Mouse (Mus musculus): ENCODE data around the gene Ssh1. TPM values are rescaled to one million over a fixed set of nuclear protein-coding genes. Genes with fewer than 3 reads are reported as not detected.

The Ssh1 gene
- polyA plus RNA-seq, 1 experiment, result 3.3 TPM

- Histone ChIP-seq H3K27me3 (ENCODE audit: control insufficient read depth) (no peaks in the 10 kb centered on the region), H3K36me3 (ENCODE audit: control insufficient read depth) (peaks cover 100% of the 10 kb centered on the region), H3K4me3 (replicated peaks) (no peak overlapping the region), H3K4me1 (ENCODE audit: control insufficient read depth) (peaks cover 43% of the 10 kb centered on the region), H3K9me3 (ENCODE audit: control insufficient read depth, low read length) (no peaks in the 10 kb centered on the region)
- no peak for TF ChIP-seq TAL1 (IDR thresholded peaks at IDR 0.05; ENCODE audit: low read length)
- no peak for TF ChIP-seq GATA1 (IDR thresholded peaks at IDR 0.05; ENCODE audit: low read length)
Measured at GRCm38 (mm10) chr5:113950133-113950532, 43.6 kb downstream of the Ssh1 start.

GRCm38 (mm10) chr5:113947280-113947679 is 46.4 kb downstream of the Ssh1 start:
- no peak for TF ChIP-seq TAL1 (IDR thresholded peaks at IDR 0.05; ENCODE audit: low read length)
- Histone ChIP-seq H3K4me1 (ENCODE audit: control insufficient read depth) (peaks cover 26% of the 10 kb centered on the region), H3K4me3 (replicated peaks) (no peak overlapping the region), H3K27me3 (ENCODE audit: control insufficient read depth) (no peaks in the 10 kb centered on the region), H3K9me3 (ENCODE audit: control insufficient read depth, low read length) (peaks cover 2% of the 10 kb centered on the region), H3K36me3 (ENCODE audit: control insufficient read depth) (peaks cover 100% of the 10 kb centered on the region)

DNA sequence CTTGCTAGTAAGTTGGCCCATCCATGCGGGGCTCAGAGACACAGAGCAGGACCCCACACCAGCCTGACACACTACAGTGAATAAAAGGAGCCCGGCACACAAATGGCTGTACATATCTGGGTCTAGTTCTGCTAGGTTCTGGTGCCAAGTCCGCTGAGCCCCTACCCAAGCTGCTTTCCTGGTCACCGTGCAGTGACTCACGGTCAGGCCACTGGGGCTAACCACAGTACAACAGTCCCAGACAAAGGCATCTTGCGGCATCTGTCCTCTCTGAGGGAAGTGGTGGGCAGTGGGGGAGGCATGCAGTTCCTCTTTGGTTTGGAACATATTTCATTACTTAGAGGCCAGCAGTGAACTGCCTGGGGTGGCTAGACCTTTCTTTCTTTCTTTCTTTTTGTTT is 48.6 kb downstream of the Ssh1 start:
- Histone ChIP-seq H3K4me1 (ENCODE audit: control insufficient read depth) (peaks cover 7% of the 10 kb centered on the region), H3K27me3 (ENCODE audit: control insufficient read depth) (no peaks in the 10 kb centered on the region), H3K4me3 (replicated peaks) (no peak overlapping the region), H3K9me3 (ENCODE audit: control insufficient read depth, low read length) (peaks cover 3% of the 10 kb centered on the region), H3K36me3 (ENCODE audit: control insufficient read depth) (peaks cover 100% of the 10 kb centered on the region)
- no peak for TF ChIP-seq GATA1 (IDR thresholded peaks at IDR 0.05; ENCODE audit: low read length)
- TF ChIP-seq TAL1 (IDR thresholded peaks at IDR 0.05; ENCODE audit: low read length), result no peak

DNA sequence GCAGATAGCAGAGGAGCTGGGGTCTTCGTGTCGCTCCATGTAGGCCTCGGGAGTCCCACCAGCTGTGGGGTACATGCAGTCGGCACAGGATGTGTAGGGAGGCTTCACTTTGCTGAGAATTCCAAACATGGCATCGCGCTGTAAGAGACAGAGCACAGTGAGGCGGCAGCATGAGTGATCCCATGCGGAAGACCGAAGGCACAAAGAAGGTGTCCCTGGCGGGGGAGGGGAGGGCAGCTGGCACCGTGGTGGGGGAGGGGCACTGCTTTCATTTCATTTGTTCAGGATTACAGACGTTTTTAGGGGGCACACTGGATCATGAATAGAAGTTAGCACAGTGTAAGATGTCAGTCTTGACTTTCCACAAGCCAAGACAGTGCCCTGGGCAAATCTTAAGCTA is 50.4 kb downstream of the Ssh1 start:
- Histone ChIP-seq H3K36me3 (ENCODE audit: control insufficient read depth) (peaks cover 99% of the 10 kb centered on the region), H3K27me3 (ENCODE audit: control insufficient read depth) (no peaks in the 10 kb centered on the region), H3K4me1 (ENCODE audit: control insufficient read depth) (peaks cover 5% of the 10 kb centered on the region), H3K9me3 (ENCODE audit: control insufficient read depth, low read length) (peaks cover 3% of the 10 kb centered on the region), H3K4me3 (replicated peaks) (no peak overlapping the region)
- no peak for TF ChIP-seq GATA1 (IDR thresholded peaks at IDR 0.05; ENCODE audit: low read length)
- TF ChIP-seq TAL1 (IDR thresholded peaks at IDR 0.05; ENCODE audit: low read length), result no peak

DNA sequence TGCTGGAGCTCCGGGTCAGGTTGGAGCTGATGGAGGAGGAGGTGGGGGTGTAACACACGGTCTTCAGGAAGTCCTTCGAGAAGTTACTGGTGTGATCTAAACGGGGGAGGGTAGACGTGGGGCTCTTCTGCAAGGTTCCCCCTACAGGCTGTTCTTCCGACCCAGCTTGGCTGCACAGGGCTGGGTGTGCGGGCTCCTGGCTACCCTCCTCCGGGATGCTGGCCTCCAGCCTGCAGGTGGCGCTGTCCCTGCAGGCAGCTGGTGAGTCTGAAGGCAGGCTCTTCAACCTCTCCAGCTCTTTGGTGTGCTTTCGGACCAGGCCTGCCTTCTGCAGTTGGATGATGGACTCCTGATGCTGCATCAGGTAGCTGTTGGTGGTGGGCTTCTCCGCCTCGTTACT is 51.1 kb downstream of the Ssh1 start:
- H3K9me3 ChIP-seq (ENCODE audit: control insufficient read depth, low read length), result peaks cover 3% of the 10 kb centered on the region

DNA sequence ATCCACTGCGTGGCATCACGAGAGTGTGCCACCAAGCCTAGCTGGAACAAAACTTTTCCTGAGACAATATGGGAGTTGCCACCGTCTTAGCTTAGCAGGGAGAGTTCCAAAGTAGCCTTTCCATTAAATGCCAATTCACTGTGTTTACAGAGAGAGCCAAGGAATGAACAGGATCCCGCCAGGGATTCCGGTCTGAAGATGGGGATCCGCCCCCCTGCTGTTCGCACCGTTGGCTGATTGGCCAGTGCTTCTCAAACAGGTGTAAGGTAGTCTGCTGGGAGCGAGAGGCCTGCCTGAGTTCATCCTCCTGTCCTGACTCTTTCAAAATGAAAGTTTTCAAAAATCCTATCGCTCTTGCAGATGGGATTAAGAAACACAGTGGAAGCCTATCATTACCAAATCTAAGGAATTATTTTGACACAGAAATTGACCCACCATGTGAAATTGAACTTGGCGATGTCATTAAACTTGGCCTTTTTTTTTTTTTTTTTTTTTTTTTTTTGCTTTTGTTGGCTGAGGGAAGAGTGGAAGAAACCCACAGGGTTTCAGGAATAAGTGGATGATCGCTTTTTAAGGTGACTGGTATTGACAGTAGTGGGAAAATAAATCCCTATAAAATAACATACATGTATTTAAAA is 54.3 kb downstream of the Ssh1 start:
- H3K4me1 ChIP-seq (ENCODE audit: control insufficient read depth), result peaks cover 13% of the 10 kb centered on the region
- no peaks in the 10 kb centered on the region for H3K27me3 ChIP-seq (ENCODE audit: control insufficient read depth)
- peaks cover 3% of the 10 kb centered on the region for H3K9me3 ChIP-seq (ENCODE audit: control insufficient read depth, low read length)
- H3K4me3 ChIP-seq (replicated peaks), result no peak overlapping the region
- peaks cover 71% of the 10 kb centered on the region for H3K36me3 ChIP-seq (ENCODE audit: control insufficient read depth)
- TF ChIP-seq GATA1 (IDR thresholded peaks at IDR 0.05; ENCODE audit: low read length), result no peak
- TF ChIP-seq TAL1 (IDR thresholded peaks at IDR 0.05; ENCODE audit: low read length), result no peak

More for the DNA sequence above, 51.1 kb downstream of the Ssh1 start:
- Histone ChIP-seq H3K27me3 (ENCODE audit: control insufficient read depth) (no peaks in the 10 kb centered on the region), H3K36me3 (ENCODE audit: control insufficient read depth) (peaks cover 99% of the 10 kb centered on the region), H3K4me3 (replicated peaks) (no peak overlapping the region), H3K4me1 (ENCODE audit: control insufficient read depth) (peaks cover 9% of the 10 kb centered on the region)
- TF ChIP-seq GATA1 (IDR thresholded peaks at IDR 0.05; ENCODE audit: low read length), result no peak
- no peak for TF ChIP-seq TAL1 (IDR thresholded peaks at IDR 0.05; ENCODE audit: low read length)

- TF ChIP-seq TAL1 (IDR thresholded peaks at IDR 0.05; ENCODE audit: low read length) (no peak), GATA1 (IDR thresholded peaks at IDR 0.05; ENCODE audit: low read length) (no peak)
- Histone ChIP-seq H3K27me3 (ENCODE audit: control insufficient read depth) (no peaks in the 10 kb centered on the region), H3K9me3 (ENCODE audit: control insufficient read depth, low read length) (peaks cover 3% of the 10 kb centered on the region), H3K4me3 (replicated peaks) (no peak overlapping the region), H3K36me3 (ENCODE audit: control insufficient read depth) (peaks cover 54% of the 10 kb centered on the region), H3K4me1 (ENCODE audit: control insufficient read depth) (peaks cover 21% of the 10 kb centered on the region)
Measured at GRCm38 (mm10) chr5:113937650-113938049, 56.0 kb downstream of the Ssh1 start.

DNA sequence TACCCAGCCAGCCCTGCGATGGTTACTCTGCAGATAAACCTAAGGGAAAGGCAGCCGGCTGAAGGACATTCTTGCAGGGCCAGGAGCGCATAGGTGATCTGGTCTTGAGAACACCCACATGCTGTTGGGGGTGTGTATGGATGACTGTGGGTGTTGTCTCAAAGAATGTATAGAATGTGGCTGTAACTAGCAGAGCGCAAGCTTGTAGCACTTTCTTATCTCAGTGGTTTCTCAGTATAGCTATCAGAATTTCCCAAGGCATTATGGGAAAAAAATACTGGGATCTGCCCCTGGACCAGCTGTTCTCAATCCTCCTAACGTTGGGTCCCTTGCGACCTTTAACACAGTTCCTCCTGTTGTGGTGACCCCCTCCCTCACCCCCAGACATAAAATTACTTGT is 59.8 kb downstream of the Ssh1 start:
- Histone ChIP-seq H3K27me3 (ENCODE audit: control insufficient read depth) (peaks cover 5% of the 10 kb centered on the region), H3K9me3 (ENCODE audit: control insufficient read depth, low read length) (peaks cover under 1% of the 10 kb centered on the region; the same call in 1 of the 2 replicates), H3K36me3 (ENCODE audit: control insufficient read depth) (peaks cover 17% of the 10 kb centered on the region), H3K4me1 (ENCODE audit: control insufficient read depth) (peaks cover 22% of the 10 kb centered on the region), H3K4me3 (replicated peaks) (no peak overlapping the region)
- TF ChIP-seq GATA1 (IDR thresholded peaks at IDR 0.05; ENCODE audit: low read length) (no peak), TAL1 (IDR thresholded peaks at IDR 0.05; ENCODE audit: low read length) (no peak)

DNA sequence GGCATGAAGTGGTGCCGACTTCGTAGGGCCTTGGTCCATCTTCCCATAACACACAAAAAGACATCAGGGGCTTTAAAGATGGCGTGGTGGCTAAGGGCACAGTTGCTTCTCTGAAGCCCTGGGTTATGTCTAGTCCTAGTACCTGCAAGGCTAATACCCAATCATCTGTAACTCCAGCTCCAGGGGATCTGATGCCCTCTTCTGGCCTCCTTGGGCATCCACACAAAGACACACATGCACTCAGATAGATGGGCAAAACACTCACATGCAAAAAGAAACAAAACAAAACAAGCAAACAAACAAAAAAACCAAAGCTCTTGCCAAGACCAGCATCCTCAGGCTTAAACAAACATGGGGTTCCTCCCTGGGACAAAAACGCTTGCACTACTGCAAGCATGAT is 60.2 kb downstream of the Ssh1 start:
- H3K36me3 ChIP-seq (ENCODE audit: control insufficient read depth), result peaks cover 13% of the 10 kb centered on the region
- peaks cover 22% of the 10 kb centered on the region for H3K4me1 ChIP-seq (ENCODE audit: control insufficient read depth)
- no peak overlapping the region for H3K4me3 ChIP-seq (replicated peaks)
- TF ChIP-seq TAL1 (IDR thresholded peaks at IDR 0.05; ENCODE audit: low read length) (no peak), GATA1 (IDR thresholded peaks at IDR 0.05; ENCODE audit: low read length) (no peak)
- H3K27me3 ChIP-seq (ENCODE audit: control insufficient read depth), result peaks cover 5% of the 10 kb centered on the region
- peaks cover 3% of the 10 kb centered on the region; the same call in 1 of the 2 replicates for H3K9me3 ChIP-seq (ENCODE audit: control insufficient read depth, low read length)

- Histone ChIP-seq H3K4me3 (replicated peaks) (no peak overlapping the region), H3K36me3 (ENCODE audit: control insufficient read depth) (peaks cover 1% of the 10 kb centered on the region), H3K27me3 (ENCODE audit: control insufficient read depth) (peaks cover 5% of the 10 kb centered on the region), H3K4me1 (ENCODE audit: control insufficient read depth) (peaks cover 19% of the 10 kb centered on the region), H3K9me3 (ENCODE audit: control insufficient read depth, low read length) (peaks cover 6% of the 10 kb centered on the region; the same call in 1 of the 2 replicates)
- no peak for TF ChIP-seq GATA1 (IDR thresholded peaks at IDR 0.05; ENCODE audit: low read length)
- TF ChIP-seq TAL1 (IDR thresholded peaks at IDR 0.05; ENCODE audit: low read length), result no peak
Measured at GRCm38 (mm10) chr5:113932310-113932709, 61.4 kb downstream of the Ssh1 start.
